ENCODE assay signal across 8 mouse cellular contexts in the genomic region with DNA sequence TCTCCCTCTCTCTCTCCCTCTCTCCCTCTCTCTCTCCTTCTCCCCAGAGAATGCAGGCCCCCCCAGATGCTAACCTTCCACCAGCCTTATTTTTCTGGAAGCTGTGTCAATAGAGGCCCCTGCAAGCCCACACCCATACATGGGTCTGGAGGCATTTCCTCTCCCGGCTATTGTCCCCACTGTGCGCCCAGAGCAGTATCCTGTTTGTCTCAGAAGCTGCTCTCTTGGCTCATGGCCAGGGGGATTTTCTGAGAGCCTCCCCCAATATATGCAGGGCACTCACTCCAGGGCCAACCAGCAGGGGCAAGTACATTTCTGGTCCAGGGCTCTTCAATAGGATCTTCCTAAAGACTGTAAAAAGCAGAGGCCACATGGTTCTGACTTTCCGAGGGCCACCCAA. TPM values are rescaled to one million over a fixed set of nuclear protein-coding genes. Genes with fewer than 3 reads are reported as not detected.
DNase-seq lines count a peak whose midpoint lies in the region; ATAC-seq and TF ChIP-seq lines count a peak whose summit lies in the region.

No protein-coding gene starts in this region.

- TF ChIP-seq CTCF in cortical plate, adult 2 months (IDR thresholded peaks at IDR 0.05; ENCODE audit: extremely low read depth, insufficient read depth, low read length): no peak
- TF ChIP-seq CTCF in thymus, adult 2 months (IDR thresholded peaks at IDR 0.05; ENCODE audit: borderline replicate concordance, control insufficient read depth, extremely low read depth, insufficient read depth, low read length, poor library complexity): no peak

- no peak overlapping the region for H3K9ac ChIP-seq in intestine, embryonic 14.5 days (ENCODE audit: low read length)
- H3K9ac ChIP-seq in liver, embryonic 16.5 days (ENCODE audit: low read depth, low read length): no peak overlapping the region
- no peak overlapping the region for H3K9ac ChIP-seq in midbrain, embryonic 16.5 days (ENCODE audit: low read depth, low read length)

- H3K27ac ChIP-seq in cortical plate, adult 2 months (ENCODE audit: insufficient read depth, low read length): peak overlapping the region; percentile 74
- peak overlapping the region; percentile 67; the same call in 1 of the 2 replicates for H3K27ac ChIP-seq in intestine, embryonic 14.5 days (ENCODE audit: low read depth)
- no peak overlapping the region; the same call in 1 of the 2 replicates for H3K27ac ChIP-seq in liver, embryonic 16.5 days (ENCODE audit: low read length)
- H3K27ac ChIP-seq in thymus, adult 2 months (ENCODE audit: control insufficient read depth, insufficient read depth, low read length): no peak overlapping the region
- no peak overlapping the region for H3K27ac ChIP-seq in midbrain, embryonic 16.5 days (ENCODE audit: low read length)

- WGBS in intestine, embryonic 14.5 days: 73% methylated on average over 3 of the region's 3 CpGs
- 58% methylated on average over 3 of the region's 3 CpGs for WGBS in liver, embryonic 16.5 days (ENCODE audit: insufficient replicate concordance)
- WGBS in thymus, adult 2 months: 72% methylated on average over 3 of the region's 3 CpGs
- WGBS in midbrain, embryonic 16.5 days: 68% methylated on average over 3 of the region's 3 CpGs

- peak; percentile 44 for DNase-seq in gastrocnemius, postnatal 10 days
- no peak for DNase-seq in gastrocnemius, adult 8-10 months (ENCODE audit: low spot score in 2 of 2)
- DNase-seq in intestine, embryonic 14.5 days (ENCODE audit: low spot score): no peak
- DNase-seq in thymus, adult 2 months: no peak
- DNase-seq in Muller cell, postnatal 12 days (ENCODE audit: inconsistent ontology term): no peak

- H3K4me1 ChIP-seq in cortical plate, adult 2 months (ENCODE audit: control insufficient read depth, insufficient read depth, low read length): peaks cover 3% of the 10 kb centered on the region
- H3K4me1 ChIP-seq in intestine, embryonic 14.5 days (replicated peaks; ENCODE audit: control insufficient read depth, insufficient read depth, low read length): peaks cover 12% of the 10 kb centered on the region
- H3K4me1 ChIP-seq in liver, embryonic 16.5 days (ENCODE audit: control insufficient read depth, low read depth, low read length): no peaks in the 10 kb centered on the region
- peaks cover 21% of the 10 kb centered on the region for H3K4me1 ChIP-seq in thymus, adult 2 months (replicated peaks; ENCODE audit: control insufficient read depth, insufficient read depth, low read length)
- H3K4me1 ChIP-seq in midbrain, embryonic 16.5 days (ENCODE audit: control insufficient read depth, insufficient read depth, low read length): no peaks in the 10 kb centered on the region

- no peak overlapping the region for H3K4me2 ChIP-seq in intestine, embryonic 14.5 days (ENCODE audit: low read length)
- no peak overlapping the region for H3K4me2 ChIP-seq in liver, embryonic 16.5 days (ENCODE audit: low read depth, low read length)
- no peak overlapping the region for H3K4me2 ChIP-seq in midbrain, embryonic 16.5 days (ENCODE audit: low read length)

- no peaks in the 10 kb centered on the region for H3K27me3 ChIP-seq in intestine, embryonic 14.5 days (replicated peaks; ENCODE audit: control insufficient read depth, insufficient read depth, low read length)
- no peaks in the 10 kb centered on the region for H3K27me3 ChIP-seq in liver, embryonic 16.5 days (ENCODE audit: control insufficient read depth, insufficient read depth, low read depth, low read length)
- H3K27me3 ChIP-seq in thymus, adult 2 months (ENCODE audit: control insufficient read depth, insufficient read depth, low read length): no peaks in the 10 kb centered on the region
- H3K27me3 ChIP-seq in midbrain, embryonic 16.5 days (ENCODE audit: control insufficient read depth, insufficient read depth, low read depth, low read length): no peaks in the 10 kb centered on the region

- no peaks in the 10 kb centered on the region for H3K9me3 ChIP-seq in intestine, embryonic 14.5 days (ENCODE audit: control insufficient read depth, low read length)
- no peaks in the 10 kb centered on the region for H3K9me3 ChIP-seq in liver, embryonic 16.5 days (replicated peaks; ENCODE audit: control insufficient read depth, low read length)
- H3K9me3 ChIP-seq in midbrain, embryonic 16.5 days (replicated peaks; ENCODE audit: control insufficient read depth, low read length, poor library complexity, severe bottlenecking): no peaks in the 10 kb centered on the region

- H3K36me3 ChIP-seq in intestine, embryonic 14.5 days (ENCODE audit: control insufficient read depth, insufficient read depth, low read length): no peaks in the 10 kb centered on the region
- H3K36me3 ChIP-seq in liver, embryonic 16.5 days (ENCODE audit: control insufficient read depth, insufficient read depth): no peaks in the 10 kb centered on the region
- H3K36me3 ChIP-seq in thymus, adult 2 months (ENCODE audit: control insufficient read depth, insufficient read depth, low read length): no peaks in the 10 kb centered on the region
- H3K36me3 ChIP-seq in midbrain, embryonic 16.5 days (ENCODE audit: control insufficient read depth, insufficient read depth, low read length): no peaks in the 10 kb centered on the region

- H3K4me3 ChIP-seq in cortical plate, adult 2 months (ENCODE audit: insufficient read depth, low read length): no peak overlapping the region
- H3K4me3 ChIP-seq in intestine, embryonic 14.5 days (ENCODE audit: low read depth, low read length): no peak overlapping the region
- H3K4me3 ChIP-seq in liver, embryonic 16.5 days (ENCODE audit: low read depth, low read length): no peak overlapping the region
- H3K4me3 ChIP-seq in thymus, adult 2 months (ENCODE audit: control insufficient read depth, insufficient read depth, low read length): no peak overlapping the region
- no peak overlapping the region for H3K4me3 ChIP-seq in midbrain, embryonic 16.5 days (ENCODE audit: low read depth, low read length)

- no peak for TF ChIP-seq POLR2A in cortical plate, adult 2 months (IDR thresholded peaks at IDR 0.05; ENCODE audit: extremely low read depth, insufficient read depth, low read length)
- TF ChIP-seq POLR2A in thymus, adult 2 months (IDR thresholded peaks at IDR 0.05; ENCODE audit: control insufficient read depth, extremely low read depth, insufficient read depth, low read length, poor library complexity): no peak

- no peak for ATAC-seq in intestine, embryonic 14.5 days (replicated peaks; ENCODE audit: low FRiP score, low TSS enrichment, low read depth)
- ATAC-seq in liver, embryonic 16.5 days (ENCODE audit: low read depth): peak; percentile 28
- no peak for ATAC-seq in midbrain, embryonic 16.5 days

RNA-seq across cellular contexts. Expression of a gene that starts 9.9 kb away (rescaled TPM):
- 1 to 10 TPM; 3.7 to 5.2 TPM for total RNA-seq in gastrocnemius, postnatal 10 days (2021)
- total RNA-seq in gastrocnemius, adult 8-10 months (2022): 1 to 10 TPM; 1.4 to 2.9 (median 1.9) TPM
- 1.2 and 1.4 TPM in 2 replicates for polyA plus RNA-seq in cortical plate, adult 2 months (2012; rRNA removed)
- 7.9 and 10.1 TPM in 2 replicates for polyA plus RNA-seq in intestine, embryonic 14.5 days (2014; fragmentation: Nextera tagmentation; extraction: Ambion mirVana)
- polyA plus RNA-seq in liver, embryonic 16.5 days (2015; fragmentation: Nextera tagmentation; extraction: Ambion mirVana): 2.6 and 3.2 TPM in 2 replicates
- polyA plus RNA-seq in thymus, adult 2 months (2012; rRNA removed): 4.4 and 5.2 TPM in 2 replicates
- polyA plus RNA-seq in midbrain, embryonic 16.5 days (2015; fragmentation: Nextera tagmentation; extraction: Ambion mirVana): 1.8 and 3.2 TPM in 2 replicates

RNA-seq across cellular contexts. Expression of a gene that starts 27.8 kb away (rescaled TPM):
- 10 to 100 TPM; 51.3 to 68.7 TPM for total RNA-seq in gastrocnemius, postnatal 10 days (2021)
- 10 to 100 TPM; 36.1 to 43.4 (median 40.7) TPM for total RNA-seq in gastrocnemius, adult 8-10 months (2022)
- polyA plus RNA-seq in cortical plate, adult 2 months (2012; rRNA removed): 145 and 176 TPM in 2 replicates
- 3.1 and 4.4 TPM in 2 replicates for polyA plus RNA-seq in intestine, embryonic 14.5 days (2014; fragmentation: Nextera tagmentation; extraction: Ambion mirVana)
- 0.20 and 0.45 TPM in 2 replicates for polyA plus RNA-seq in liver, embryonic 16.5 days (2015; fragmentation: Nextera tagmentation; extraction: Ambion mirVana)
- polyA plus RNA-seq in thymus, adult 2 months (2012; rRNA removed): 4.0 and 4.5 TPM in 2 replicates
- polyA plus RNA-seq in midbrain, embryonic 16.5 days (2015; fragmentation: Nextera tagmentation; extraction: Ambion mirVana): 29.4 and 36.2 TPM in 2 replicates

RNA-seq across cellular contexts. Expression of a gene that starts 50.3 kb away (rescaled TPM):
- 10 to 100 TPM; 48.0 to 61.7 TPM for total RNA-seq in gastrocnemius, postnatal 10 days (2021)
- 10 to 100 TPM; 19.9 to 34.2 (median 25.1) TPM for total RNA-seq in gastrocnemius, adult 8-10 months (2022)
- 6.5 and 6.9 TPM in 2 replicates for polyA plus RNA-seq in cortical plate, adult 2 months (2012; rRNA removed)
- 39.1 and 47.9 TPM in 2 replicates for polyA plus RNA-seq in intestine, embryonic 14.5 days (2014; fragmentation: Nextera tagmentation; extraction: Ambion mirVana)
- polyA plus RNA-seq in liver, embryonic 16.5 days (2015; fragmentation: Nextera tagmentation; extraction: Ambion mirVana): 1.7 and 2.9 TPM in 2 replicates
- polyA plus RNA-seq in thymus, adult 2 months (2012; rRNA removed): 24.1 and 37.3 TPM in 2 replicates
- polyA plus RNA-seq in midbrain, embryonic 16.5 days (2015; fragmentation: Nextera tagmentation; extraction: Ambion mirVana): 15.1 and 15.7 TPM in 2 replicates

Comparison
In these comparisons a context has a peak if more than half of its experiments do, and no peak if none do; other contexts are left out.
1. H3K27ac ChIP-seq: peak in cortical plate, adult 2 months (single experiment) and intestine, embryonic 14.5 days (single experiment); none in liver, embryonic 16.5 days (single experiment), thymus, adult 2 months (single experiment) and midbrain, embryonic 16.5 days (single experiment).